Mouse (Mus musculus) C2C12 (cell line): Measurements from ENCODE around the gene Magi1.

Experiments used
- CEBPB ChIP-seq: IDR thresholded peaks from one replicate; pipeline ENCODE4 v1.6.1; 2011; ENCODE audit warnings: low read depth, mild to moderate bottlenecking, control low read depth, moderate library complexity
- CTCF ChIP-seq: IDR thresholded peaks from one replicate; pipeline ENCODE4 v1.5.1; 2011; ENCODE audit not compliant: control insufficient read depth, insufficient read depth, insufficient read length
- FOSL1 ChIP-seq: IDR thresholded peaks from one replicate; pipeline ENCODE4 v1.8.0; 2011; ENCODE audit warnings: mild to moderate bottlenecking, low read length; ENCODE audit not compliant: poor library complexity, insufficient read depth, severe bottlenecking
- MAX ChIP-seq: IDR thresholded peaks from one replicate; pipeline ENCODE4 v1.6.1; 2011; ENCODE audit warnings: mild to moderate bottlenecking, control low read depth
- MYOG ChIP-seq: IDR thresholded peaks from one replicate; pipeline ENCODE4 v1.6.1; 2011; ENCODE audit not compliant: control insufficient read depth, insufficient read length; ENCODE audit errors: extremely low read depth
- USF1 ChIP-seq: IDR thresholded peaks from one replicate; pipeline ENCODE4 v1.6.1; 2011; ENCODE audit warnings: low read depth, mild to moderate bottlenecking, control low read depth, moderate library complexity

DNA sequence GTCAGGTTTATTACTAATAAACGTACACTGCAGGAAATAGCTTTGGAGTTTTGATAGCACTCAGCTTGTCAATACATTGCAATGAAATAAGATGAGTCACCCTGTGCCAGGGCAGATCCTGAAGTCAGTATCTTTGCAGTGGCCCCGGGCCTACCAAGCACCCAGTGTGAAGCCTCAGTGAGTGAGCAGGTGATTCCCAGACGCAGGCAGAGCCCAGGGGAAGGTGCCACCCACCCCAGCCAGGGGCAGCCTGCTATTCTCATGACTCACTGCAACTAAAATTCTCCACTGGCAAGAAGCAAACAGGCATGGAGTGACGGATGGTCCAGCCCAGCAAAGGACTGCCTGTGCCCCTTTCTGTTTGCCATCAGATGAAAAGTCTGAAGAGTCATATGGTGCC is 347.9 kb downstream of the Magi1 start:
- TF ChIP-seq CTCF, result no peak
- TF ChIP-seq USF1, result no peak
- no peak for TF ChIP-seq MAX
- TF ChIP-seq MYOG, result no peak
- no peak for TF ChIP-seq CEBPB
- TF ChIP-seq FOSL1, result no peak
